Mouse (Mus musculus): ENCODE results near the gene Gm17387. TPM values are rescaled to one million over a fixed set of nuclear protein-coding genes. Genes with fewer than 3 reads are reported as not detected.

The Gm17387 gene
- polyA plus RNA-seq, 1 experiment, result not detected

- Histone ChIP-seq H3K27ac (ENCODE audit: control insufficient read depth, insufficient read depth, low read depth, low read length) (no peak overlapping the region), H3K36me3 (ENCODE audit: control insufficient read depth, insufficient read depth, low read length) (no peaks in the 10 kb centered on the region), H3K4me3 (ENCODE audit: control insufficient read depth, low read depth, low read length) (no peak overlapping the region), H3K4me1 (ENCODE audit: control insufficient read depth, insufficient read depth, low read length) (peaks cover 5% of the 10 kb centered on the region), H3K27me3 (ENCODE audit: control insufficient read depth, insufficient read depth, low read length) (no peaks in the 10 kb centered on the region)
- TF ChIP-seq CTCF (IDR thresholded peaks at IDR 0.05; ENCODE audit: control insufficient read depth, insufficient read depth, insufficient replicate concordance, low read depth, low read length) (no peak), POLR2A (IDR thresholded peaks at IDR 0.05; ENCODE audit: control insufficient read depth, low read depth, low read length) (no peak)
Measured at GRCm38 (mm10) chr7:141006914-141007313, 22.0 kb upstream of the Gm17387 start.

DNA sequence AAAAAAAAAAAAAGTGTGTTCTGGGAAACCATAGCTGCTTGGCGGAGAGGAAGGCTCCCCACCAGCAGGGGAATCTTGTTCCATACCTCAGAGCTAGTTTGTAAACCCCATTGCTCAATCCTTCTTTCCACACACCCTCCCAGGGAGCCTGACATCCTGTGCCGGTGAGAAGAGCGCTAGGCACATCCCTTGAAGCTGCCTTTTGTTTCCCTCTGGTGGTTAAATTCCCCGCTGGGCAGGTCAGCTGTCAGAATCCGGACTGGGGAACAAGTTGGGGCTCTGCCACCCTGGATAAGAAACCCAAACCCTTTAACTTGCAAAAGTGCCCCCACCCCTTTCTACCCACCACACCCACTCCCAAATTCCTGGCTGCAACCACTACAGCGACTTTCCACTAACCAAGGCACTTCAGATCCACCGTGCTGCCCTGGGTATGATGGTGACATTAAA is 20.6 kb upstream of the Gm17387 start:
- Histone ChIP-seq H3K4me1 (ENCODE audit: control insufficient read depth, insufficient read depth, low read length) (peaks cover 5% of the 10 kb centered on the region), H3K27me3 (ENCODE audit: control insufficient read depth, insufficient read depth, low read length) (no peaks in the 10 kb centered on the region), H3K36me3 (ENCODE audit: control insufficient read depth, insufficient read depth, low read length) (no peaks in the 10 kb centered on the region), H3K4me3 (ENCODE audit: control insufficient read depth, low read depth, low read length) (no peak overlapping the region), H3K27ac (ENCODE audit: control insufficient read depth, insufficient read depth, low read depth, low read length) (no peak overlapping the region)
- TF ChIP-seq POLR2A (IDR thresholded peaks at IDR 0.05; ENCODE audit: control insufficient read depth, low read depth, low read length) (no peak), CTCF (IDR thresholded peaks at IDR 0.05; ENCODE audit: control insufficient read depth, insufficient read depth, insufficient replicate concordance, low read depth, low read length) (no peak)

GRCm38 (mm10) chr7:141008938-141009660 is 19.8 kb upstream of the Gm17387 start:
- H3K36me3 ChIP-seq (ENCODE audit: control insufficient read depth, insufficient read depth, low read length), result no peaks in the 10 kb centered on the region
- peak; percentile 74; the same call in 1 of the 2 replicates for TF ChIP-seq CTCF (IDR thresholded peaks at IDR 0.05; ENCODE audit: control insufficient read depth, insufficient read depth, insufficient replicate concordance, low read depth, low read length)
- TF ChIP-seq POLR2A (IDR thresholded peaks at IDR 0.05; ENCODE audit: control insufficient read depth, low read depth, low read length), result no peak
- H3K27me3 ChIP-seq (ENCODE audit: control insufficient read depth, insufficient read depth, low read length), result no peaks in the 10 kb centered on the region
- H3K4me3 ChIP-seq (ENCODE audit: control insufficient read depth, low read depth, low read length), result no peak overlapping the region
- H3K4me1 ChIP-seq (ENCODE audit: control insufficient read depth, insufficient read depth, low read length), result peaks cover 5% of the 10 kb centered on the region
- H3K27ac ChIP-seq (ENCODE audit: control insufficient read depth, insufficient read depth, low read depth, low read length), result no peak overlapping the region

- TF ChIP-seq POLR2A (IDR thresholded peaks at IDR 0.05; ENCODE audit: control insufficient read depth, low read depth, low read length) (no peak), CTCF (IDR thresholded peaks at IDR 0.05; ENCODE audit: control insufficient read depth, insufficient read depth, insufficient replicate concordance, low read depth, low read length) (no peak)
- H3K27me3 ChIP-seq (ENCODE audit: control insufficient read depth, insufficient read depth, low read length), result no peaks in the 10 kb centered on the region
- peaks cover 5% of the 10 kb centered on the region for H3K4me1 ChIP-seq (ENCODE audit: control insufficient read depth, insufficient read depth, low read length)
- H3K4me3 ChIP-seq (ENCODE audit: control insufficient read depth, low read depth, low read length), result peak overlapping the region; percentile 72; the same call in 1 of the 2 replicates
- H3K36me3 ChIP-seq (ENCODE audit: control insufficient read depth, insufficient read depth, low read length), result no peaks in the 10 kb centered on the region
- H3K27ac ChIP-seq (ENCODE audit: control insufficient read depth, insufficient read depth, low read depth, low read length), result no peak overlapping the region
Measured at GRCm38 (mm10) chr7:141009665-141010064, 19.3 kb upstream of the Gm17387 start.

DNA sequence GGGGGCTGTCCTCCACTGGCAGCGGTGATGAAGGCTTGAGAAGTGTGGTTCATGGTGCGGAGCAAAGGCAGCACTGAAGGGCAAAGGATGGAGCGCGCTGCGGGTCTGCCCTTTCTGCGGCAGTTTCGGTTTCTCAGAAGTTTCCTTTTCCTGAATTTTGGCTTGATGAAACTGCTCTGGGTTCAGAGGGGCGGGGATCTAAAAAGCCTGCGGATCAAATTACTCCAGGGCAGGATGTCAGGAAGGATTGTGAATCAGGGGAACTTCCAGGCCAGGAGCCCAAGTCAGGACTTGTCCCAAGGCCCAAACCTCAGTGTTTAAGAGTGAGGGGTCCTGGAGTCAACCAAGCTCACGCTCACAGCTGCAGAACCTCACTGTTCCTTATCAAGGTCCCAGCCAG is 18.3 kb upstream of the Gm17387 start, which contains the start of gene Ifitm3:
TSS of gene Ifitm3 (minus strand) at position 178 of the 400 bp plus-strand sequence.
- Histone ChIP-seq H3K36me3 (ENCODE audit: control insufficient read depth, insufficient read depth, low read length) (no peaks in the 10 kb centered on the region), H3K27me3 (ENCODE audit: control insufficient read depth, insufficient read depth, low read length) (no peaks in the 10 kb centered on the region), H3K4me3 (ENCODE audit: control insufficient read depth, low read depth, low read length) (peak within 1 kb of the TSS; percentile 72), H3K27ac (ENCODE audit: control insufficient read depth, insufficient read depth, low read depth, low read length) (peak within 1 kb of the TSS; percentile 73; the same call in 1 of the 2 replicates), H3K4me1 (ENCODE audit: control insufficient read depth, insufficient read depth, low read length) (peaks cover 5% of the 10 kb centered on the region)
- TF ChIP-seq POLR2A (IDR thresholded peaks at IDR 0.05; ENCODE audit: control insufficient read depth, low read depth, low read length), result peak; percentile 23; the same call in 1 of the 2 replicates
- TF ChIP-seq CTCF (IDR thresholded peaks at IDR 0.05; ENCODE audit: control insufficient read depth, insufficient read depth, insufficient replicate concordance, low read depth, low read length), result no peak

DNA sequence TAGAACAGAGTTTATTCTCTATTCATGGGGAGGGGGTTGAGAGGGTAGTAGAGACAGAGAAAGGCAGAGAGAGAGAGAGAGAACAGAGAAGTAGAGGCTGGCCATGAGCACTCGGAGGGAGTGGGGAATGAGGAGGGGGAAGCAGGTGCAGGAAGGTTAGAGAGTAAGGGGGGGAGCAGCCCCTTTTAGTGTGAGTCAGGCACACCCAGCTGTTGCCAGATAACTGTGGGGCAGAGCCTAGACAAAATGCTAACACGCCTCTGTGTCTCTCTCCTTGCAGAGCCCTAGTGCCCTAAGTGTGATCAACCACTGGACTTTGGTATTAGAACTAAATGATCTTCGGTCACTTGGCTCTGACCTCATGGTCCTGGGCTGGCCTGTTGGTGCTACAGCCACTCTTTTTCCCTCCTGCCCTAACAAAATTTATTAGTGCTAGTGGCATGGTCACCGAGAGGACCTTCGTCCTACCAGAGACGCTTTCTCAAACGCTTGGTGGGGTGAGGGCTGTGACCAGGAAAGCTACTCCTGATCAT is 17.6 kb upstream of the Gm17387 start:
- TF ChIP-seq CTCF (IDR thresholded peaks at IDR 0.05; ENCODE audit: control insufficient read depth, insufficient read depth, insufficient replicate concordance, low read depth, low read length) (no peak), POLR2A (IDR thresholded peaks at IDR 0.05; ENCODE audit: control insufficient read depth, low read depth, low read length) (no peak)
- Histone ChIP-seq H3K4me3 (ENCODE audit: control insufficient read depth, low read depth, low read length) (no peak overlapping the region), H3K27ac (ENCODE audit: control insufficient read depth, insufficient read depth, low read depth, low read length) (0 out of 2 replicates have a peak overlapping the region, but pooled peaks have one; percentile 26)

More for the DNA sequence above, 17.6 kb upstream of the Gm17387 start:
- peaks cover 5% of the 10 kb centered on the region for H3K4me1 ChIP-seq (ENCODE audit: control insufficient read depth, insufficient read depth, low read length)
- H3K27me3 ChIP-seq (ENCODE audit: control insufficient read depth, insufficient read depth, low read length), result no peaks in the 10 kb centered on the region
- H3K36me3 ChIP-seq (ENCODE audit: control insufficient read depth, insufficient read depth, low read length), result no peaks in the 10 kb centered on the region
